Mouse (Mus musculus): ENCODE measurements around the gene Arhgef12. TPM values are rescaled to one million over a fixed set of nuclear protein-coding genes. Genes with fewer than 3 reads are reported as not detected.
"Not testable (repeated sequence)": the region's sequence is repeated elsewhere in the genome, so short reads cannot be mapped to it uniquely, and the experiment has no call there.

Arhgef12 gene
- polyA plus RNA-seq, 1 experiment from 2014 or later, result 12.5 TPM

- no peak overlapping the region for H3K4me3 ChIP-seq (ENCODE audit: inconsistent target)
These were observed 139.3 kb downstream of the Arhgef12 start for GRCm38 (mm10) chr9:42967731-42968130.

GRCm38 (mm10) chr9:42964809-42965208 is 142.2 kb downstream of the Arhgef12 start:
- WGBS (ENCODE audit: missing documents), result 100% methylated on average over 2 of the region's 3 CpGs
- not testable (repeated sequence) for H3K79me2 ChIP-seq (ENCODE audit: inconsistent target); H3K27ac ChIP-seq; H3K36me3 ChIP-seq (ENCODE audit: inconsistent target); H3K4me3 ChIP-seq (ENCODE audit: inconsistent target)

More at GRCm38 (mm10) chr9:42967731-42968130, 139.3 kb downstream of the Arhgef12 start:
- no peaks in the 10 kb centered on the region for H3K79me2 ChIP-seq (ENCODE audit: inconsistent target)
- H3K36me3 ChIP-seq (ENCODE audit: inconsistent target), result no peaks in the 10 kb centered on the region
- 96% methylated on average over 9 of the region's 9 CpGs for WGBS (ENCODE audit: missing documents)
- no peak overlapping the region for H3K27ac ChIP-seq

- 92% methylated on average over 8 of the region's 12 CpGs for WGBS (ENCODE audit: missing documents)
- Histone ChIP-seq H3K4me3 (ENCODE audit: inconsistent target) (no peak overlapping the region), H3K79me2 (ENCODE audit: inconsistent target) (no peaks in the 10 kb centered on the region), H3K27ac (no peak overlapping the region), H3K36me3 (ENCODE audit: inconsistent target) (no peaks in the 10 kb centered on the region)
These were observed 142.7 kb downstream of the Arhgef12 start for GRCm38 (mm10) chr9:42964366-42964765.

GRCm38 (mm10) chr9:42962506-42962905 is 144.5 kb downstream of the Arhgef12 start:
- H3K4me3 ChIP-seq (ENCODE audit: inconsistent target), result no peak overlapping the region
- no peak overlapping the region for H3K27ac ChIP-seq
- no peaks in the 10 kb centered on the region for H3K79me2 ChIP-seq (ENCODE audit: inconsistent target)
- H3K36me3 ChIP-seq (ENCODE audit: inconsistent target), result no peaks in the 10 kb centered on the region
- 93% methylated on average over 6 of the region's 6 CpGs for WGBS (ENCODE audit: missing documents)

- Histone ChIP-seq H3K36me3 (ENCODE audit: inconsistent target) (no peaks in the 10 kb centered on the region), H3K4me3 (ENCODE audit: inconsistent target) (no peak overlapping the region), H3K79me2 (ENCODE audit: inconsistent target) (no peaks in the 10 kb centered on the region), H3K27ac (no peak overlapping the region)
- 73% methylated on average over 7 of the region's 7 CpGs for WGBS (ENCODE audit: missing documents)
These were observed 148.6 kb downstream of the Arhgef12 start for GRCm38 (mm10) chr9:42958401-42958800.

GRCm38 (mm10) chr9:42948381-42948780 is 158.7 kb downstream of the Arhgef12 start:
- 56% methylated on average over 1 of the region's 1 CpGs for WGBS (ENCODE audit: missing documents)
- Histone ChIP-seq H3K27ac (no peak overlapping the region), H3K4me3 (ENCODE audit: inconsistent target) (no peak overlapping the region), H3K79me2 (ENCODE audit: inconsistent target) (no peaks in the 10 kb centered on the region), H3K36me3 (ENCODE audit: inconsistent target) (no peaks in the 10 kb centered on the region)

- 22% methylated on average over 7 of the region's 7 CpGs for WGBS (ENCODE audit: missing documents)
- Histone ChIP-seq H3K79me2 (ENCODE audit: inconsistent target) (no peaks in the 10 kb centered on the region), H3K36me3 (ENCODE audit: inconsistent target) (no peaks in the 10 kb centered on the region), H3K27ac (no peak overlapping the region), H3K4me3 (ENCODE audit: inconsistent target) (no peak overlapping the region)
These were observed 161.9 kb downstream of the Arhgef12 start for GRCm38 (mm10) chr9:42945174-42945573.

- H3K4me3 ChIP-seq (ENCODE audit: inconsistent target), result no peak overlapping the region
- 0% methylated on average over 50 of the region's 52 CpGs for WGBS (ENCODE audit: missing documents)
- H3K27ac ChIP-seq, result no peak overlapping the region
These were observed 162.5 kb downstream of the Arhgef12 start for GRCm38 (mm10) chr9:42944536-42945006.

GRCm38 (mm10) chr9:42943781-42944535 is 163.1 kb downstream of the Arhgef12 start, which contains the start of gene Grik4:
TSS of gene Grik4 (minus strand) at chr9:42944493.
- Histone ChIP-seq H3K36me3 (ENCODE audit: inconsistent target) (no peaks in the 10 kb centered on the region), H3K27ac (no peak within 1 kb of the TSS), H3K4me3 (ENCODE audit: inconsistent target) (no peak within 1 kb of the TSS), H3K79me2 (ENCODE audit: inconsistent target) (no peaks in the 10 kb centered on the region)
- WGBS (ENCODE audit: missing documents), result 3% methylated on average over 46 of the region's 68 CpGs

More at GRCm38 (mm10) chr9:42944536-42945006, 162.5 kb downstream of the Arhgef12 start:
- Histone ChIP-seq H3K79me2 (ENCODE audit: inconsistent target) (no peaks in the 10 kb centered on the region), H3K36me3 (ENCODE audit: inconsistent target) (no peaks in the 10 kb centered on the region)

- no peak overlapping the region for H3K4me3 ChIP-seq (ENCODE audit: inconsistent target)
- H3K79me2 ChIP-seq (ENCODE audit: inconsistent target), result no peaks in the 10 kb centered on the region
- no peaks in the 10 kb centered on the region for H3K36me3 ChIP-seq (ENCODE audit: inconsistent target)
- WGBS (ENCODE audit: missing documents), result 24% methylated on average over 9 of the region's 9 CpGs
- H3K27ac ChIP-seq, result no peak overlapping the region
These were observed 163.9 kb downstream of the Arhgef12 start for GRCm38 (mm10) chr9:42943057-42943529.

GRCm38 (mm10) chr9:42942148-42942547 is 164.9 kb downstream of the Arhgef12 start:
- Histone ChIP-seq H3K79me2 (ENCODE audit: inconsistent target) (no peaks in the 10 kb centered on the region), H3K27ac (no peak overlapping the region), H3K4me3 (ENCODE audit: inconsistent target) (no peak overlapping the region), H3K36me3 (ENCODE audit: inconsistent target) (no peaks in the 10 kb centered on the region)
- 61% methylated on average over 4 of the region's 4 CpGs for WGBS (ENCODE audit: missing documents)

GRCm38 (mm10) chr9:42932146-42932545 is 174.9 kb downstream of the Arhgef12 start:
- WGBS (ENCODE audit: missing documents), result 48% methylated on average over 7 of the region's 7 CpGs
- H3K36me3 ChIP-seq (ENCODE audit: inconsistent target), result no peaks in the 10 kb centered on the region
- no peaks in the 10 kb centered on the region for H3K79me2 ChIP-seq (ENCODE audit: inconsistent target)
- H3K27ac ChIP-seq, result no peak overlapping the region
- H3K4me3 ChIP-seq (ENCODE audit: inconsistent target), result no peak overlapping the region

- H3K27ac ChIP-seq, result no peak overlapping the region
- WGBS (ENCODE audit: missing documents), result 79% methylated on average over 10 of the region's 10 CpGs
- H3K79me2 ChIP-seq (ENCODE audit: inconsistent target), result no peaks in the 10 kb centered on the region
- no peak overlapping the region for H3K4me3 ChIP-seq (ENCODE audit: inconsistent target)
- H3K36me3 ChIP-seq (ENCODE audit: inconsistent target), result no peaks in the 10 kb centered on the region
These were observed 179.5 kb downstream of the Arhgef12 start for GRCm38 (mm10) chr9:42927498-42927897.

- WGBS (ENCODE audit: missing documents), result 81% methylated on average over 6 of the region's 6 CpGs
- H3K27ac ChIP-seq, result no peak overlapping the region
- no peak overlapping the region for H3K4me3 ChIP-seq (ENCODE audit: inconsistent target)
- H3K36me3 ChIP-seq (ENCODE audit: inconsistent target), result no peaks in the 10 kb centered on the region
- no peaks in the 10 kb centered on the region for H3K79me2 ChIP-seq (ENCODE audit: inconsistent target)
These were observed 180.5 kb downstream of the Arhgef12 start for GRCm38 (mm10) chr9:42926564-42926963.

GRCm38 (mm10) chr9:42921830-42922229 is 185.2 kb downstream of the Arhgef12 start:
- Histone ChIP-seq H3K4me3 (ENCODE audit: inconsistent target) (no peak overlapping the region), H3K79me2 (ENCODE audit: inconsistent target) (no peaks in the 10 kb centered on the region), H3K36me3 (ENCODE audit: inconsistent target) (no peaks in the 10 kb centered on the region), H3K27ac (no peak overlapping the region)
- WGBS (ENCODE audit: missing documents), result 93% methylated on average over 4 of the region's 4 CpGs
